Mouse (Mus musculus) neutrophil, adult 5-6 weeks (primary cell): Measurements from ENCODE around the gene Arl5b. TPM values are rescaled to one million over a fixed set of nuclear protein-coding genes. Genes with fewer than 3 reads are reported as not detected.

Experiments
- ATAC-seq: fragments of 151-379, 151-347 bp; 2 replicates; pipeline ENCODE4 v1.8.0; 2017; ENCODE audit warnings: mild to moderate bottlenecking, moderate TSS enrichment; ENCODE audit not compliant: insufficient number of reproducible peaks, poor library complexity, low FRiP score, severe bottlenecking; ENCODE audit errors: extremely low read depth
- total RNA-seq: library from RNA; stranded (forward); fragments of 200-1000 nt; gene quantifications from 2 replicates; pipeline ENCODE4 v1.2.3, GENCODE M21; 2017

Gene Arl5b
- 18.0 and 24.6 TPM in 2 replicates for total RNA-seq

DNA sequence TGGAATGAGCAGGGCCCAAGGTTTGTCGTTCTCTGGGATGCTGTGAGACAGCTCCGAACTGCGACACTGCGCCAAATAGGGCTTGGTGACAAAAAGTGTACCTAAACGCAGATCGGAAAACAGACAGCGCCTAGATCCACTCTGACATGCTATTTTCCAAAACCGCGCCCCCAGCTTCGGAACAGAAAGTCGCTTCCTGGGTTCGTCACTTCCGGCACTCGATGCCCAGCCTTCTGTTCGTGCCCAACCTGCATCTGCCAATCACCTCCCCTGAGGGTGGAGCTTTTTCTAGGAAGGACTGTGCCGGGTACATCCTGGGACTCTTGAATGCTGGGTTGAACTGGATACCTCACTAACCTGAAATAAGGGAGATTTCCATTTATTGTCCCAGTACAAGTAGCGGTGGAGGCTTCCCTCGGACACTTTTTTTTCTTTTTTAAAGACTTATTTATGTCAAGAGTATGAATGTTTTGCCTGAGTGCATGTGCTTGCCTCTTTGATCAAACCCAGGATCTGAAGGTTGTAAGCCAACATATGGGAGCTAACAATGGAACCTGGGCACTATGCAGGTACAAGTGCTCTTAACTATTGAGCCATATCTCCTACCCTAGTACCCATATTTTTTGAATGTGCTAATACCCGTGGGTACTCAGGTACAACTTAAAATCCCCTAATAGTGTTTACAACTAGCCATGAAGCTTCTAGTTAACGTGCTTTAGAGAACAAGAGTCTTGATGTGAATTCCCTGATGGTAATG lies at the start of gene Arl5b:
Gene Arl5b, plus strand, starts transcription at position 279 of the 757 bp plus-strand sequence.
- ATAC-seq = peak; percentile 99

DNA sequence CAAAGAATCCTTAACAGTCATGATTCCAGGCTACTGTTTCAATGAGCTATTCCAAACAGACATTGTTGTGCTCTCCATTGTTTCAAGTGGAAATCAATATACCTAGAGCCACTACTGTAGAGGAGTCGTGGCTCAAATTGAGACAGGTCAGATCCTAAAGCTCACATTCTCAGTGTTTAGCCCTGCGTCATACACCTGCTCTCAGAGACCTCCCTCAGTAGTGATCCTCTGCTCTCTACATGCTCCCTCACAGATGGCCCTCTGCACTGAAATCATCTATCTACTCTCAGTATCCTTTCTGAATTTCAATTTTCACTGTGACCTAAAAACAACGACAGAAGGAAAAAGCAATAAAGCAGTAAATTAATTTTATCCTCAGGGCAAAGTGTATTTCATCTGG lies 41.7 kb upstream of the Arl5b start:
- no peak for ATAC-seq

DNA sequence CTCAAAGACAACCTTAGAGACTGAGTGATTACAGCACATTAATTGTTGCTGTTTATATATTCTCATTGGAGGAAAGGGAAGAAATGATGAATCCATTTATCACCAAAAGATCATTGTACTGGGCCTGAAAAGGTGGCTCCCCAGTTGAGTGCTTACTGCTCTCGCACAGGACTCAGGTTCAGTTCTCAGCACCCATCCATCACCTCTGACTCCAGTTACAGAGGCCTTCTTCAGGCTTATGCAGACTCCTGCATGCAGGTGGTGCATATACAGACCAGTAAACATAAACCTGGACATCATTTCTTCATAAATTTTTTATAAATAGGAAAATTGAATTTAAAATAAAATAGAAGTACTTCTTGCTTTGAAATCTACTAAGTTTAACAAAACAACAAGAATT lies 41.1 kb upstream of the Arl5b start:
- ATAC-seq = no peak

DNA sequence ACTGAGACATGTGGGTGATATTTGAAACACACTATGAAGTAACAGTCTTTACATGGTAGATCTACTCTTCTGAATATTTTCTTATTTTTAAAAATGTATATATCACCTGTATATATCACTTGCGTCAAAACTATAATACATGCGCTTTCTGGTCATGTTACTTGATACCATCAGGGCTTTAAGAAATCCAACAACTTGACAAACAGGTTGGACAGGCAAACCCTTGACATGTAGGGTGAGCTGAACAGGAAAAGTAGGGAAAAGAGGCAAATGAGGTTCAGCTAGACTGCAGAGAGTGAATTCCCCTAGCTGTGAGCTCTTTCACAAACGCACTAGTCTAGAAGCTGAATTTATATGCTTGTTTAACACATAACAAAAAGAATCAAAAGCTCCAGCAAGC lies 22.4 kb upstream of the Arl5b start:
- ATAC-seq = no peak

DNA sequence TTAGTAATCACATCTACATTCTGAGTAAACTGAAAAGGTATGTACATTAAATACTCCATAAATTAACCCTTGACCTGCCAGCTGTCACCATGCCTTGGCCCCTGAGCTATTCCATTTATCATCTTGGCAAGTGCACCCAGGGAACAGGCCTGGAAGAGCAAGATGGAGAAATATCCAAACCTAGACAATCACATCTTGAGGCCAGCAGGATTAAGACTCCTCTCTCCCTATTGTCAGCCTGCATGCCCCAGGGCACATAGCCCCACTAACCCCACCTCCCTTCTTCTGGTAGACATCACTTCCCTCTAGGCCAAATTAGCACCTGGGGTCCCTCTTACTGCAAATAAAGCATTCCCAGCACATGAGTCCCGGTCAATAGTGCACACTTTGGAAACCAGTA lies 21.4 kb upstream of the Arl5b start:
- ATAC-seq = no peak

DNA sequence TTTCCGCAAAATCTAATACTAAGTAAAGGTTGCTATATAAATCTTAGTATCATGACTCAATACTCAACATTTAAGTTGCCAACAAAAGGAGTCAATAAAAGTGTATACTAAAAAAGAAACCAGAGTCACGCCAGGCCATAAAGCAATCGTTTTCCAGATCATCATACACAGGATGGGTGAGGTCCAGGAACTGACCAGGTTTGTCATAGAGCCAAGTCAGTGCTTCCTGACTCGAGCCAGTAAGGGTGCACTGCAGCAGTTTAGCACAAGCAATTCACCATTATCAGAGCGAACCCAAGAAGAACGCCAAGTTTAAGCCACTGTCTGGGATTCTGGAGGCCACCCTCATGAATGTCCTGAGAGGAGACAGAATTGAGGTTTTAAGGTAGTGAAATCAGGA lies 10.5 kb upstream of the Arl5b start:
- ATAC-seq = no peak

DNA sequence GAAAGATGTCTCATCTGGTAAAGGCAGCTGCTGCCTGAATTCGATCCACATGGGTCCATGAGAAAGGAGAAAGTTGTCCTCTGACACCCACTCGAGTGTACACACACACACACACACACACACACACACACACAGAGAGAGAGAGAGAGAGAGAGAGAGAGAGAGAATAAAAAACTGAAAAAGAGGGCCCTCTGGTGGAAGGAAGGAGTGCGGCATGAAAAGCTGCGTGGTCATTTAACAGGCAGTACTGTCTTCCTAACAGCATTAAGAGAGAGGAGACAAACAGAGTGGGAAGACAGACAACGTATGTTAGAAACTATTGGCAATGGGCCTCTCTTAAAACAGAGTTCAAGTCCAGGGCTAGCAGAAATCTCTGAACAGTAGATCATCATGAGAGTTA lies 8.9 kb upstream of the Arl5b start:
- ATAC-seq = 0 out of 2 replicates have a peak, but pooled peaks have one; percentile 33

DNA sequence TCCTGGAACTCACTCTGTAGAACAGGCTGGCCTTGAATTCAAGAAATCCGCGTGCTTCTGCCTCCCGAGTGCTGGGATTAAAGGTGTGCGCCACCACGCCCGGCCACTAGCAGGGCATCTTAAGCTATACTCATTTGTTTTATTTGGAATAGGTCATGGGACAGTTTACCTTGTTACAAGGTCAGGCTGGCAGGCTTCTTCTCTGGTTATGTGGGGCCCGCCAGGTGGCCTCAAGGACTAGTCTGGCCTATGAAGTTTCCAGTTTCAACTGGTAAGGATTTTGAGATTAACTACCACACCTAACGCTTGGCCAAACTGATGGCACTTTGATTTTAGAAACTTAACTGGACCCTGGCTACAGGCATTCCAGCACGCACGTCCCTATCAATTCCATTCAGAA lies 5.3 kb downstream of the Arl5b start:
- no peak for ATAC-seq

DNA sequence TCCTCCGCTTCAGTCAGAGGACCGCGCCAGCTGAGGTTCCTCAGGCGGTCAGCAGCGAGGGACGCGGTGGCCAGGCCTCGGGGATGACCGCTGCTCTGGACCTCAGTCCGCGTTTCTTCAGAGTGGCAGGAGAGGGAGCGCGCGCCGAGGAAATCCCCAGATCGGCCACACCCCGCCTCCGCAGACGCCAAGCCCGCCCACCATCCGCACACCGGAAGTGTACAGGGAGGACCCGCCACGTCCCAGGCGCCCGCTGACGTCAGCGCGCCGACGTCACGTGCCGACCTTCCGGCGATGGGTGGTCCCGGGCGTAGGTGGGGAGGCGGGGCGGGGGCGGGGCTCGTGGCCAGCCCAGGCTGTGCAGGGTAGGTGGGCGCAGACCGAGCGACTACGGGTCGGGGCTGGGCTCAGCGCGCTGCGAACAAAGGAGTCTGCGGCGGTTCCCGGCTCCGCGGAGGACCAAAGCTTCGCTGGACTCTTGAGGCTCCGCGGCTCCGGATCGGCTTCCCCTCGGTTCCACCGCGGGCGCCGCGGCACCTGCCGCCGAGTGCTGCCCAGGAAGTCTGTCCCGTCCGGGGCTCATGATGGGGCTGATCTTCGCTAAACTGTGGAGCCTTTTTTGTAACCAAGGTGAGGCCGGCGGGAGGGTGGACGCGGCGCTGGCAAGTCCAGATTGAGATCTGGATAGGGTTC lies 5.9 kb downstream of the Arl5b start, which contains the start of gene Nsun6:
Gene Nsun6, minus strand, starts transcription at position 125 of the 693 bp plus-strand sequence.
- ATAC-seq = peak; percentile 97

DNA sequence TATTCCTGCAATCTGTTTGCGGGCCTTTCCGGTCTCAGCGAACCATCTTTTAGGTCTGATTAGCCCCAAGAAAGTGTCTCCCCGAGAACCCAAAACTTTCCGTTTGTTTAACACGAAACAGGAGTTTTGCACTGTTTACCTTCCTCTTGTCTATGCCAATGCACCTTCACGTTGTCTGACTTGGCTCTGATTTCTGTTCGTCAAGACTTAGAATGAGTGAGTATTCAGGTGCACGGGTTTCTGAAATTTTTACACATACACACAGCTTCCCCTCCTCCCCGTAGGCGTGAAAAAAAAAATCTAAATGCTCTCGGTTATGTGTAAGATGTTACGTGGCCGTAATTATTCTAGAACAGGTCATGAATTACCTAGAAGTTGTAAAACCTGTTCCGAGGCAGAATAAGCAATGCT lies 6.6 kb downstream of the Arl5b start:
- ATAC-seq = no peak

DNA sequence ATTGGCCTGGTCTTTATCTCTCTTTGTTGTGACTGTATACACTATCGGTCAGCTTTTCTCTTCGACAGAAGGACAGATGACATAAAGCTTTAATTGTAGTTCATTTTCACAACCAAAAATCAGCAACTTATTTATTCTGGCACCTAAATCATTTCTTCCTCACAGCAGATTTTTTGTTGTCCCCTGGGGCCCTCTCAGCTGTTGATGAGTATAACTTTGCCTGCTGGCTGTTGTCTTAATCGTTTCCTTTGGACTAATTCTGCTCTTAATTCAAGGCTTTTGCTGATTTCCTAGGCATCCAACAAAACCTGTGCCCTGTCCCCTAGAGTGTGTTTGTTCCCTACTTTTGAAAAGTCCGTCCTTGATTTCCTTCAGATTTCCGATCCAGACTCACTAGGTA lies 9.0 kb downstream of the Arl5b start:
- ATAC-seq = no peak

DNA sequence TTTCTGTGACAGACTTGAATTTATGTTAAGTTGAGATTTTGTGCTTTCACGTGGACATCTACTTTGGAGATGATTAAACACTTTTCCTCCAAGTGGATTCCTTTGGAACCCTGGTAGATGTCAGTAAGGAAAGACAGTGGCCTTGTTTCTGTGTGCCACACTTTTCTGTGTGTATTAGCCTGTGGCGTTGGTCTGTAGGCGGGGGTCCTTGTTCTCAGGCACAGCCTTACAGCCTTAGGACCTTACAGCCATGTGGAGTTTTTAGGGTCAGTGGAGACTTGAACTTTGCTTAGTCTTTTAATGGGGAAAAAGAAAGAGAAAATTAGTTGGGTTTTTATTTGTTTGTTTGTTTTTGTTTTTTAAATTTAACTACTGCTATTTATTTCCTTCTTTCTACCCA lies 11.7 kb downstream of the Arl5b start:
- ATAC-seq = no peak

DNA sequence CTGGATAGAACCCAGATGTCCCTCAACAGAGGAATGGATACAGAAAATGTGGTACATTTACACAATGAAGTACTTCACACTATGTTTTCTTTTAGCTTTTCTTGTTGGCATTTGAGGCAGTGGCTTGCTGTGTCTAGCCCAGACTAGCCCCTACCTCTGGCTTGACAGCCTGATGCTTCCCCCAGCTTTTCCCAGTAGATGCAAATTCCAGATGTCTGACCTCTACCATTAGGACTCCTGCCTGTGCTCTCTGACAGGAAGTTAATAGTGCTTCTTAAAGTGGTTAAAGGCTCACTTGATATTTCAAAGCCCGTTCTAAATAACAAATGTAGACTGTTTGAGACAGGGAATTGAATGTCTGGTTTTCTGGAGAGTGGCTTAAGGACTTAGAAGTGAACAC lies 14.6 kb downstream of the Arl5b start:
- ATAC-seq = no peak

DNA sequence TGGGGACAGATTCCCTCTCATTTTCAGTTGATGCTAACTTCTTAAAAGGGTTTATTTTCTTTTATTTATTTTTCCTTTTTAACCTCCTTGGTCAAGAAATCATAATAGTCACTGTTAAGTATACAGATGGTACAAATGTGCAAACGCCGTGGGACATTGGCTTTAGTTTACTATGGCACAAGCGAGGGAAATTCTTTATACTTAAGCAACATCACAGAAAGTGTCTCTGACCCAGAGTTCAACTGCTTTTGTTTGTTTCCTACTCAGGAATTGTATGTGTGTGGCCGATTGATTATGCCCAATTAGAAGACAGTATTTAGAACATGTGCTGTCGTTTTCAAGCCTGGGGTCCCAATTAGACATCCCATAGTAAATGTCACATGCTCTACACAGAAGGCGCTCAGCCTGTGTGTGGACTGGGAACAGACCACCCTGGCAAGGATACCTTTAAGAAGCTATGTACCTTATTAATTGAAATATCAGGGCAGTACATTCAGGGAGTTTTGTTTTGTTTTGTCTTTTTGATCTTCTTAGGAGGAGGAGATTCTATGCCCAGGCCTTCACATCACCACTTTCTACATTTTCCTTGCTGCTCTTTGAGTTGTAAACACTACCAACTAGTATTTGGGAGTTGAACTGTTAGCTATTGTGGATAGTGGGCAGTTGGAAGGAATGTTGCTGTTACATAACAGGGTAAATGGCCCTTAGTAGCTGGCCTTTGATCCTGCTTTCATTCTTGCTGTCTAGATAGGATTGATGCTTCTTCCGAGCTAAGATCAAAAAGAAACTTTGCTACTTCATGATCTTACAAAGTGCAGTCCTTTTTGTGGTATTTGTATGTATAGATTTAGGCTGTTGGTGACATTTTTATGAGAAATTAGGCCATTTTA lies 15.4 kb downstream of the Arl5b start:
- ATAC-seq = no peak

DNA sequence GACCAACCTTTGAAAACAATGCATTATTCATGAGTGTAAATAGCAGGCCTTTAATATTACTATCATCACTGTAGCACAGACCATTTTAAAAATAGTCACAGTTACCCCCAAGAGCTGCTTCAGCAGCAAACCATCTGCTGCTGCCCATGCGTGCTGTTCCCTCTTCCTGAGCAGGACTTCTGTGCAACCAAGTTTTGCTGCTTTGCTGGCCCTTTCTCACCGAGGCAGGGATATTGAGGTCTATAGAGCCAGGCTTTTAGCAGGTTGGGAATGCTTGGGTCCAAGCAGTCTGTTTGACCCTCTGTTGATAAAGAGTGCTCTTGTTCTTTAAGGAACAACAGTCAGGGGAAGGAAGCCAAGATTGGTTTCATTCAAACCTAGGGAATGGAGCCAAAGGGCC lies 16.3 kb downstream of the Arl5b start:
- ATAC-seq = no peak

DNA sequence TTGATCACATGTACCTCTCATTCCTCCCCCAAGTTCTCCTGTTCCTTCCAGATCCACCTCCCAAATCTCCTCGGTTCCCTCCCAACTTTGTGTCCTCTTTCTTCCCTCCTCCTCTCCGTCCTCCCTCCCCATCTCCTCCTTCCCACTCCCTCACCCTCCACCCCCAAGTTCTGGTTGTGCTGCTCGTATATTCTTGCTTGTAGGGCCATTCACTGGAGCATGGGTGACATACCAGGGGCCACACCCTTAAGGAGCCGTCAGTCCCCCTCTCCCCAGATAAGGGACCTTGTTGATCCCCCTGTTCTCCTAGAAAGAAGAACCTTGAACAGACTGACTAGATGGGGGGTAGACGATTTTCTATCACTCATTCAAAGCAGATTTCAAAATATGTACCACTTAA lies 17.9 kb downstream of the Arl5b start:
- no peak for ATAC-seq

DNA sequence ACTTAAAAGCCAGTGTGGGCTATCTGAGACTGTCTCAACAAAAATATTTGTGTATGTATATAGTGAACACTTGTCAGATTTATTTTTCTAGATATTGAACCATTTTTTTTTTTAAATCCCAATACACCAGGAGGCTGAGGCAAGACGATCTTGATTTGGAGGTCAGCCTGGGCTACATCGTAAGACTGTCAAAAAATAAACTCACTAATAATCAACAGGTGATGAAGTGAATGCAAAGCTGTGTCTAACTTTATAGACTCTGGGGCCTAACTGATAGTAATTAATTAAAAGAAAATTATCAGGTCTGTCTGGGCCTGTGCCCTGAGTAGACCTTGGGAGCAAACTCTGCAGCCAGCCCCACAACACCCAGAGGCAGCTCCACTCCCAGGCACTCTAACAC lies 34.5 kb downstream of the Arl5b start:
- ATAC-seq = no peak

DNA sequence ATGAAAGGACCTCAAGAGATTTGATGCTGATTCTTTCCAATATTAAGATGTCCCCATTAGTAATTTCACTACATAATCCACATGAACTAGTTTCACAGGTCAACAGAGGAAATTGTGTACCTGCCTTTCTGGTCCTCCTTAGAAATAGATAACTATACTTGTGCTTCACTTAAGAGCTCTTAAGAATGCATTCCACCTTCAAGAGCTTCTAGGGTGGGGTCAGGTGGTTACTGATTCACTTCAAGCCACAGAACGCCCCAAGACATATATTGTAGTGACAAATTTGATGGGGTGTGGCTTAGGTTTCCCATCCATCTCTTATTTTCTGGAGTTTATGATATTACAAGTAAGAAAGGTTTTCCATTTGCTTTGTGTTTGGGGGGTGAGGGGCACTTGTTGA lies 38.1 kb downstream of the Arl5b start:
- no peak for ATAC-seq

DNA sequence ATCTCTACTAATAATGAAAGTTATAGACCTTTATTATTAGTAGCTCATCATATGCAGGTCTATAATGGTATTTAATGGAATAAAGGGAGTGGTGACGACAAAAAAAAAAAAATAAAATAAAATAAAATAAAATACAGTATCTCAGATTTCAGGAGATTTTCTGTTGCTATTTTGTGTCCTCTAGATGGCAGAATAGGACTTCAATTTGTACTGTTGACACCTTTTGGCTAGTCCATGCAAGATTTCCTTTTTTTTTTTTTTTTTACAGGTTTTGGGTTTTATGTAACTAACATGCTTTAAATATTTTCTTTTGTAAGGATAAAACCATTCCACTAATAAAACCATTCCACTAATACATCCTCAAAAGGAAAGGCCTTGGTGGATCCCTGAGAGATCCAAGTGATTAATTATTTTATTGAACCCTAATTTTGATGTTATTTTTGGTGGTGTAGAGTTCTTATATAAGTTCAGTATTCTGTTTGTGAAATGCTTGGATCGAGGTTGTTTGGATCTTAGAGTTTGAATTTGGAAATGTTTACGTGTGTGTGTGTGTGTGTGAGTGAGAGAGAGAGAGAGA lies 47.4 kb downstream of the Arl5b start:
- ATAC-seq = no peak
